Mouse (Mus musculus): ENCODE results near the gene Ager.

- no peak for TF ChIP-seq GATA1 (IDR thresholded peaks at IDR 0.05; ENCODE audit: low read length)
- TF ChIP-seq TAL1 (IDR thresholded peaks at IDR 0.05; ENCODE audit: low read length), result no peak
Measured at GRCm38 (mm10) chr17:34632261-34632691, 34.6 kb downstream of the Ager start.
